Mouse (Mus musculus): ENCODE measurements around the gene Snrpa. TPM values are rescaled to one million over a fixed set of nuclear protein-coding genes. Genes with fewer than 3 reads are reported as not detected.

The Snrpa gene
- total RNA-seq (2012; rRNA removed): 123 and 130 TPM in 2 replicates
- total RNA-seq (2014; rRNA removed): 67.1 and 74.4 TPM in 2 replicates
- polyA plus RNA-seq (2012; ENCODE audit: insufficient read length, low read depth): 196 and 233 TPM in 2 replicates

DNA sequence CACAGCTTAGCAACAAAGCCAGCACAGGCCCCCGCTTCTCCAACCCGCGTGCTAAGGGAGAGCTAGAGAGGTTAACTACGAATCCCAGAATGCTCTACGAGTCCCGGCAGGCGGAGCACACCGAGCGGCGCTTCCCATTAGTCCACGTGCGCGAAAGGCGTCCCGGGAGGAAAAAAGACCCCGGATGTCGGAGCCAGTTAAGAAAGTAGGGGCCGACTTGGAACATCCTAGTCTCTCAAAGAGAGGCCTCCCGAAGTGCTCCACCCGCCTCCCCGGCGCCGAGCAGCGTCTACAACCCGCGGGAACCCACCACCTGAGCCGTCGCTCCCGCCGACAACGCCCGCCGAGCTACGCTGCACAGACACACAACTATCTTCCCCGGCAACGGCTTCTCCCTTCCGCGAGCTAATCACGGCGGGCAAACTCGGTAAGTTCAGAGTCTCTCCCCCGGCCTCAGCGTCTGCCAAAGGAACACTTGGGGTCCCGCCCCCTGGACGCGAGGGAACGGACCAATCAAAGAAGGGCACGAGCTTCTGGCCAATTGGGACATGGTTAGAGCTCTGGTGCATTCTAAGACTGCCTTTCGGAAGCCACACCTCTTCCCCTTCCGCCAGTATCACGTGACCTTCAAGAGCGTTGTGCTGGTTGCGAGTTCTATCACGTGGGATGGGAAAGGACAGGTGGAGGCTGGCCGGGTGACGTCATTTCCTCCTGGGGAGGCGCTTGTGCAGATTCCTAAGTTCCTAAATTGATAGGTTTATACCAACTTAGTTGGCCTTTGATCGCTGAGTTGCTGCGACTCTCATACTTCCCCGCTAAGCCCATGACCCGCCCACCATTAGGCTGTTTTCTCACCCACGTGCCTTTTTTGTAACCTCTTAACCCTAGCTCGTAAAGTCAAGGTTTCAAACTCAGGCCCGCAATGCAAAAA, at the start of gene Snrpa, which contains the start of gene BC024978:
Gene Snrpa (minus strand): TSS at position 591 of the 931 bp plus-strand sequence.
Gene BC024978 (plus strand): TSS at position 101 of the 931 bp plus-strand sequence.
- no peaks in the 10 kb centered on the region for H3K27me3 ChIP-seq (replicated peaks)
- peak within 1 kb of the TSS; percentile 92 for H3K27ac ChIP-seq (ENCODE audit: insufficient read depth, low read depth)
- H3K9me3 ChIP-seq (replicated peaks; ENCODE audit: low read length): peaks cover 1% of the 10 kb centered on the region
- peak within 1 kb of the TSS; percentile 91 to 95 (median 94) for H3K4me3 ChIP-seq (replicated peaks in 1 of 3; ENCODE audit: low read depth in 2 of 3, low read length in 2 of 3, poor library complexity in 1 of 3)
- in situ Hi-C loops (cut with MboI; ENCODE audit: low pct_ligation_motif_present, low pct_unique_long_range_greater_than_20kb, low sequenced_read_pairs): no loop called here
- peak within 1 kb of the TSS; percentile 91 for H3K4me2 ChIP-seq (ENCODE audit: insufficient read depth, low read depth, poor library complexity, severe bottlenecking)
- peaks cover 29 to 60% of the 10 kb centered on the region in 2 experiments for H3K36me3 ChIP-seq (replicated peaks in 1 of 2; ENCODE audit: control insufficient read depth in 1 of 2, insufficient read depth in 1 of 2, low read length in 1 of 2)
- H3K4me1 ChIP-seq (ENCODE audit: control insufficient read depth in 1 of 2, insufficient read depth in 2 of 2): peaks cover 15 to 62% of the 10 kb centered on the region in 2 experiments
- peaks cover 33% of the 10 kb centered on the region for H3K79me2 ChIP-seq (replicated peaks; ENCODE audit: control insufficient read depth, extremely low read depth, insufficient read depth, poor library complexity, severe bottlenecking)
- peak; percentile 100 for DNase-seq (ENCODE audit: extremely low read depth)
- H3K9ac ChIP-seq (ENCODE audit: insufficient read depth, low read depth): peak within 1 kb of the TSS; percentile 98
- TF ChIP-seq RAD21 (IDR thresholded peaks at IDR 0.05; ENCODE audit: low read depth, low read length): no peak
- peak; percentile 53 for TF ChIP-seq CHD1 (IDR thresholded peaks at IDR 0.05; ENCODE audit: low read depth, low read length)
- peak; percentile 96 for TF ChIP-seq MYC (IDR thresholded peaks at IDR 0.05; ENCODE audit: low read depth, low read length)
- TF ChIP-seq BHLHE40 (IDR thresholded peaks at IDR 0.05; ENCODE audit: low read depth, low read length): peak; percentile 94
- TF ChIP-seq E2F4 (IDR thresholded peaks at IDR 0.05; ENCODE audit: insufficient replicate concordance, low read depth, low read length): no peak
- TF ChIP-seq TBP (conservative IDR thresholded peaks at IDR 0.05; ENCODE audit: low read depth, low read length): peak; percentile 85
- peak; percentile 83 for TF ChIP-seq TCF12 (IDR thresholded peaks at IDR 0.05; ENCODE audit: low read depth, low read length)
- peak; percentile 99 for TF ChIP-seq MAX (IDR thresholded peaks at IDR 0.05; ENCODE audit: low read length)
- no peak for TF ChIP-seq IRF4 (IDR thresholded peaks at IDR 0.05; ENCODE audit: low read depth, low read length)
- TF ChIP-seq ZC3H11A (IDR thresholded peaks at IDR 0.05; ENCODE audit: low read depth, low read length): no peak
- peak; percentile 76 for TF ChIP-seq ETS1 (conservative IDR thresholded peaks at IDR 0.05; ENCODE audit: low read depth, low read length)
- peak; percentile 90 for TF ChIP-seq JUN (IDR thresholded peaks at IDR 0.05; ENCODE audit: insufficient read depth, low read depth, low read length)
- peak; percentile 80 for TF ChIP-seq POLR2A (IDR thresholded peaks at IDR 0.05; ENCODE audit: low read depth, low read length)
- TF ChIP-seq JUND (conservative IDR thresholded peaks at IDR 0.05; ENCODE audit: low read depth, low read length): peak; percentile 94
- TF ChIP-seq USF1 (IDR thresholded peaks at IDR 0.05; ENCODE audit: low read depth, low read length): peak; percentile 100
- no peak for TF ChIP-seq PAX5 (IDR thresholded peaks at IDR 0.05; ENCODE audit: low read length)
- no peak for TF ChIP-seq CTCF (conservative IDR thresholded peaks at IDR 0.05 in 1 of 2, IDR thresholded peaks at IDR 0.05 in 1 of 2; ENCODE audit: low read depth in 2 of 2, low read length in 2 of 2)
- TF ChIP-seq EP300 (IDR thresholded peaks at IDR 0.05; ENCODE audit: low read length): peak; percentile 55; the same call in 1 of the 2 replicates
- peak; percentile 81; the same call in 1 of the 2 replicates for TF ChIP-seq KAT2A (IDR thresholded peaks at IDR 0.05; ENCODE audit: insufficient replicate concordance, low read length)
- TF ChIP-seq MXI1 (IDR thresholded peaks at IDR 0.05; ENCODE audit: low read depth, low read length): peak; percentile 92
- TF ChIP-seq ZNF384 (IDR thresholded peaks at IDR 0.05; ENCODE audit: low read depth, low read length): no peak
- TF ChIP-seq SIN3A (IDR thresholded peaks at IDR 0.05; ENCODE audit: low read length): peak; percentile 83; the same call in 1 of the 2 replicates
- peak; percentile 87 for TF ChIP-seq HCFC1 (IDR thresholded peaks at IDR 0.05; ENCODE audit: low read depth, low read length)
- TF ChIP-seq CHD2 (IDR thresholded peaks at IDR 0.05; ENCODE audit: low read length): no peak
- no peak for TF ChIP-seq RCOR1 (conservative IDR thresholded peaks at IDR 0.05; ENCODE audit: low read depth, low read length)
- peak; percentile 54 for TF ChIP-seq NELFE (IDR thresholded peaks at IDR 0.05; ENCODE audit: low read depth, low read length)
- TF ChIP-seq ZMIZ1 (IDR thresholded peaks at IDR 0.05; ENCODE audit: low read depth, low read length): peak; percentile 60; the same call in 1 of the 2 replicates
- peak; percentile 86 for TF ChIP-seq ELF1 (IDR thresholded peaks at IDR 0.05; ENCODE audit: low read depth, low read length)
- no peak for TF ChIP-seq ZKSCAN1 (IDR thresholded peaks at IDR 0.05; ENCODE audit: borderline replicate concordance, low read depth, low read length)
- 0 out of 2 replicates have a peak, but pooled peaks have one; percentile 67 for TF ChIP-seq POLR2AphosphoS2 (IDR thresholded peaks at IDR 0.05; ENCODE audit: low read depth, low read length)
- no peak for TF ChIP-seq SMC3 (IDR thresholded peaks at IDR 0.05; ENCODE audit: low read depth, low read length)
- peak; percentile 99 for TF ChIP-seq USF2 (conservative IDR thresholded peaks at IDR 0.05; ENCODE audit: low read depth, low read length)
- no peak for TF ChIP-seq MEF2A (IDR thresholded peaks at IDR 0.05; ENCODE audit: borderline replicate concordance, low read depth, low read length)
- TF ChIP-seq NRF1 (IDR thresholded peaks at IDR 0.05; ENCODE audit: low read depth, low read length): peak; percentile 40; the same call in 1 of the 2 replicates
- no peak for TF ChIP-seq UBTF (IDR thresholded peaks at IDR 0.05; ENCODE audit: low read depth, low read length)
- dilution Hi-C loops (cut with MboI; ENCODE audit: extremely low pct_ligation_motif_present, extremely low pct_unique_long_range_greater_than_20kb, low sequenced_read_pairs): no loop called here

Measured in CH12.LX (cell line).